Mouse (Mus musculus) ovary, postnatal 10 days (tissue): Measurements from ENCODE around the gene Pign.

Experiments used
- DNase-seq: peaks from one replicate; pipeline ENCODE4 v3.0.0; 2022; ENCODE audit warnings: low spot score

Gene Pign

GRCm38 (mm10) chr1:105563821-105564220 is 99.7 kb downstream of the Pign start:
- no peak for DNase-seq

GRCm38 (mm10) chr1:105556078-105556477 is 107.4 kb downstream of the Pign start:
- no peak for DNase-seq

GRCm38 (mm10) chr1:105555192-105555718 is 108.2 kb downstream of the Pign start:
- no peak for DNase-seq

- DNase-seq = no peak
Observed at GRCm38 (mm10) chr1:105553130-105553529, 110.3 kb downstream of the Pign start.

GRCm38 (mm10) chr1:105550163-105550562 is 113.3 kb downstream of the Pign start:
- DNase-seq = no peak

GRCm38 (mm10) chr1:105549648-105550047 is 113.8 kb downstream of the Pign start:
- no peak for DNase-seq

GRCm38 (mm10) chr1:105543051-105543450 is 120.4 kb downstream of the Pign start:
- DNase-seq = no peak

GRCm38 (mm10) chr1:105523768-105524167 is 139.7 kb downstream of the Pign start:
- no peak for DNase-seq

GRCm38 (mm10) chr1:105522321-105522720 is 141.2 kb downstream of the Pign start:
- no peak for DNase-seq

GRCm38 (mm10) chr1:105518101-105518500 is 145.4 kb downstream of the Pign start:
- DNase-seq = no peak

- DNase-seq = no peak
Observed at GRCm38 (mm10) chr1:105507116-105507515, 156.4 kb downstream of the Pign start.

- no peak for DNase-seq
Observed at GRCm38 (mm10) chr1:105492626-105493025, 170.9 kb downstream of the Pign start.

- DNase-seq = no peak
Observed at GRCm38 (mm10) chr1:105489456-105489855, 174.0 kb downstream of the Pign start.

GRCm38 (mm10) chr1:105487037-105487436 is 176.4 kb downstream of the Pign start:
- no peak for DNase-seq
